Mouse (Mus musculus): ENCODE data around the gene Olfr1359.
A peak's percentile ranks its signal among the peaks of the same experiment; 100 is the strongest.

The Olfr1359 gene

DNA sequence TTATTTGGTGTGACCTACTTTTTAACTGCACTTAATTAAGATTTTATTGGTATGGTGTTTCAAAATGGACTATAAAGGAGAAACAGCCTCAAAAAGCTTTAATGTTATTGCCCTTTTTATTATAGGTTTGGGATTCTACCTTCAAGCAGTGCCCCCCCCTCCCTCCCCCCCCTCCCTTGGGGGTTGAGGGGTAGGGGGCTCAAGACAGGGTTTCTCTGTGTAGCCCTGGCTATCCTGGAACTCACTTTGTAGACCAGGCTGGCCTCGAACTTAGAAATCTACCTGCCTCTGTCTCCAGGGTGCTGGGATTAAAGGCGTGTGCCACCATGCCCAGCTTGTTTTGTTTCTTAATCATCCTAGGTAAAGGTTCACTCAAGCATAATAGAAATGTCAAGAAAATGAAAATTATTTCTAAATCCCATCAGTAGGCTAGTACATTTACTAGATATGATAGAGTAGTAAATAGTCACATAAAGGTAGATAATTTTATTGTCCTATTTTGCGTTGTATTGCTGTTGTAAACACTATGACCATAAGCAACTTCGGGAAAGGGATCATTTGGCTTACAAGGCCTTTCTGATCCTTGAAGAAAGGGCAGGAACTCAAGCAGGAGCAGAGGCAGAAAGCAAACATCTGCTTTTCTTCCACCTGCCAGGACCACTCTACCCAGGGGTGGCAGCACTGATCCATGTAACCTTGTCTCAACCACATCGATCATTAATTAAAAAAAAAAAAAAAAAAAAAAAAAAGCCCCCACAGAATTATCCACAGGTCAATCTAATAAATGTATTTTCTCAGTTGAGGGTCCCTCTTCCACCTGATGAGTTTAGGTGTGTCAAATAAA is 25.3 kb downstream of the Olfr1359 start:
- DNase-seq (ENCODE audit: low spot score) = no peak

DNA sequence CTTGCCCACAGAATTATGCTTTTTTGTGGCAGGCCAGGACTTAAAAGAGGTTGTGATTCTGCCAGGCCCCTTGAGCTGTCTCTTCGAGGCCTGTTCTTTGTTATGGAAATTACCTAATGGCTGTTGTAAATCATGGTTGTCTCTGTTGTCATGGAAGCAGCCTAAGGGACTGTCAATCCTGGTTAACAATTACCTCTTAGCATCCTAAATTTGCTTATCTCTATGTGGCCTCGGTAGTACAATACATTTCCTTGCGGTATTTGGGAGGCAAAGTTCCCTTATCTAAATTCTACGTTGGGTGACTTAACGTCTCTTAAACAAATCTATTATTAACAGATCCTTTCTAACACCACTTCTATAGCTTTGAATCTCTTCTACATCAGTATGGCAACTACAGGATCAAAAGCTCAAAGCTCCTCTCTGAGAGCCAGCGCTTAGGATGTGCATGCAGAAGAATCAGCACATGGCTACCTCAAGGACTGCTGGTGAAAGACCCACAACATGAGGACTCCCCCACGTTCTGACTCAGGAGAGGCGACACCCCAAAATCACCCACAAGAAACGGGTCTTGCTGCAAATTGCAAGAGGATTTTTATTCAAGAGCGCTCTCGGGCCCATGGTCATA is 30.1 kb downstream of the Olfr1359 start:
- DNase-seq (ENCODE audit: low spot score) = no peak

DNA sequence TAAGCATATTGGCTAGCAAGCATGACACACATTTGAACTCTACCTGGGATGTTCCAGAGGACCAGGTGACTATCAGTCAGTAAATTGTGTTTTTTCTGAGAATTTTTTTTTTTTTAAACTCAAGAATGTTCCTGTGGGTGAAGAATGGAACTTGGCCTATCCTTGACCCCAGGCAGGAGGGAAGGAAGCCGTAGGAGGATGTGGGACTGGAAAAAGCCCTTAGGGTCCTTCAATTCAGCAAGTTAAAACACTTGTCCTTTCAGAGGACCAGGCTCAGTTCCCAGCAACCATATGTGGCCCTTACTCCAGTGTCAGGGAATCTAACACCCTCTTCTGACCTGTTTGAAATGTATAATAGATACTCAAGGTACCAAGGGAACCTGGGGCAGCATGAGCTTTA is 31.6 kb downstream of the Olfr1359 start:
- DNase-seq (ENCODE audit: low spot score) = no peak

DNA sequence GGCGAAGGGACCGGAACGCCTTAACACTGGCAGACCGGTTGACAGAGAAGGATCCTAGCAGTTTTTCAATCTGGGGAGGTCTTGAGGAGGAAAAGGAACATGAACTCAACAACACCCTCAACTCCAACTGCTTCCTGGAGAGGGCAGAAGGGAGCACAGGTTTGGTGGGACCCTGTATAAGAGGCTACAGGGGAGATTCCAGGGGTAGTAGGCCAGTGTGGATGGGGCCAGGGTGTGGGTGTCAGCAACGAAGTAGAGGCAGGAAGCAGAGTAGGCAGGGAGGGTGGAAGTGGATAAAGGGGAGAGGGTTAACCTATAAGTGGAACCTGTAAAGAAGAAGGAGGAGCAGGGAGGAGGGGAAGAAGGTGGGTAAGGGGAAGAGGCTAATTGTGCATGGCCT is 35.6 kb downstream of the Olfr1359 start:
- no peak for DNase-seq (ENCODE audit: low spot score)

DNA sequence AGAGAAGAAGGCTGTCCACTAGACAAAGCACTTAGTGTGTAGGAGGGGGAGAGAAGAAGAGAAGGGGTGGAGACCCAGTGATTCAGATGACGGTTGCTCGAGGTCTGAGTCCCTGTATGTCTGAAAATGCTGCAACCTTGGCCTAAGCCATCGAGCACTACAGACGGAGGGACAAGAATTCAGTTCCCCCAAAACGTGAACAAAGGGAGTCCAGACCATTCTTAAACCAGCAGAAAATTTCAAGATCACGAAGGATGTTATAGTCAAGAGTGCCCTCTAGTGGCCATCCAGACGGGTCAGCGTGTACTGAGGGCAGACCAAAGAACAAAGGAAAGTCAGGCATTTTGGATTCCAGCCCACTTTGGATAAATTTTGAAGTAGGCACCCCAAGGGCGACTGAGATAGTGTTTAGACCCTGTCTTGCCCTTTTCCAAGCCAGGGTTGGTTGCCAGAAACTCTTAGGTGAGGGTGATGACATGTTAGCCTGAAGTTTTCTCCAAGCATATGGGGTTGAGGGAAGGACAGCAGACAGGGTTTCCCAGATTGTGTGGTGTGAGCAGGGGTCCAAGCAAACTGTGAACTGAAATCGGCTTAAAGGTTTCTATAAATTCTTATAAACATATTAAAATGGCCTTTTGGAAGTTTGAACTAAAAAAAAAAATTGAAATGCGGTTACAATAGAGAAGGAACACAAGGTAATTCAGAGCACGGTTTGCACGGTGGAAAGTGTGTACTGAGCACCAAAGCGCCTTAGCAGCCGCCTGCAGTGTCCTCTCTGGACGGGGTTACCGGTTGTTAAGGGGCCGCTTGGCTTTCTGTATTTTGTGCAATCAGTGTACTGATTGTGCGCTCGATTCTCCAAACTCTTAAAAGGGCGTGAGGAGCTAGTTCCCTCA is 36.3 kb downstream of the Olfr1359 start:
- peak; percentile 77 for DNase-seq (ENCODE audit: low spot score)

DNA sequence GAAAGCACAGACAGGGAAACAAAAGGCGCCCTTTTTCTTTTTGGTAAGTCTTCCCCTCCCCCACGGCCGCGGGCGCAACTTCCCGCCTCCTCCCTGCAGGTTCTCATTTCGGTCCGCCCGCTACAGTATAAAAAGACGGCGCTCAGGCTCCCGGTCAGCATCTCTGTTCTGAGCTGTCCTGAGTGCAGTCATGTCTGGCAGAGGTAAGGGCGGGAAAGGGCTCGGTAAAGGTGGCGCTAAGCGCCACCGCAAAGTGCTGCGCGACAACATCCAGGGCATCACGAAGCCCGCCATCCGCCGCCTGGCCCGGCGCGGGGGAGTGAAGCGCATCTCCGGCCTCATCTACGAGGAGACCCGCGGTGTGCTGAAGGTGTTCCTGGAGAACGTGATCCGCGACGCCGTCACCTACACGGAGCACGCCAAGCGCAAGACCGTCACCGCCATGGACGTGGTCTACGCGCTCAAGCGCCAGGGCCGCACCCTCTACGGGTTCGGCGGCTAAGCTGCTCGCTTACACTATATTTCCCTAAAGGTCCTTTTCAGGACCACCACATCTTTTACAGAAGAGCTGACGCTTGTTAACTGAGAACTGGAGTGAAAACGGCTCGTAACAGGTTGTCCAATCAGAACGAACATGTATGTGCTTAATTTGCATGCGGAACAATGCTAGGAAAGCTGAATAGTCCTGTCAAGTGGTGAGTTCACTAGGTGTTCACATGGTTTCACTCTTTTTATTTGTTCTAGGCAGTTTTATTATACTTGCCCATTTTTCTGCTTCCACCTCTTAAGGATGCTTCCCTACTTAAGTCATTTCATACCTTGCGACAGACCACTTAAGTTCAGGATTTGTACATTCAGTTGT is 37.2 kb downstream of the Olfr1359 start, which contains the start of gene Hist1h4j:
Hist1h4j (plus strand) TSS at position 159 of the 862 bp plus-strand sequence.
- DNase-seq (ENCODE audit: low spot score) = peak; percentile 82

DNA sequence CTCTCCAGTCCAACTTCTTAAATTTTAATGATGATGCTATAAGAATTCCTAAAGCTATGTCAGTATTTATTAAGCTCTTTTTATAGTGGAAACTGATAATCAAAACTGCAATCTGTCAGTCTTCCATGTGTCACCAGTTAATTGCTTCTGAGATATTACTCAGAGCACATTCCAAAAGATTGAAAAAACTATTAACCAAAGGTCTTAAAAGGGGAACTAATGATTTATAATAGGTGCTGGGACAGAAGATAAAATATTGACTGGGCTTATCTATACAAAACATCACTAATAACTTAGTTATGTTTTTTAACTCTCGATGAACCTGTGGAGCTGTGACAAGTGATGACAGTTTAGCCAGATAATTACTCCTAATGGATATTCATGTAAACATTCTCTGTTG is 47.1 kb downstream of the Olfr1359 start:
- DNase-seq (ENCODE audit: low spot score) = no peak

DNA sequence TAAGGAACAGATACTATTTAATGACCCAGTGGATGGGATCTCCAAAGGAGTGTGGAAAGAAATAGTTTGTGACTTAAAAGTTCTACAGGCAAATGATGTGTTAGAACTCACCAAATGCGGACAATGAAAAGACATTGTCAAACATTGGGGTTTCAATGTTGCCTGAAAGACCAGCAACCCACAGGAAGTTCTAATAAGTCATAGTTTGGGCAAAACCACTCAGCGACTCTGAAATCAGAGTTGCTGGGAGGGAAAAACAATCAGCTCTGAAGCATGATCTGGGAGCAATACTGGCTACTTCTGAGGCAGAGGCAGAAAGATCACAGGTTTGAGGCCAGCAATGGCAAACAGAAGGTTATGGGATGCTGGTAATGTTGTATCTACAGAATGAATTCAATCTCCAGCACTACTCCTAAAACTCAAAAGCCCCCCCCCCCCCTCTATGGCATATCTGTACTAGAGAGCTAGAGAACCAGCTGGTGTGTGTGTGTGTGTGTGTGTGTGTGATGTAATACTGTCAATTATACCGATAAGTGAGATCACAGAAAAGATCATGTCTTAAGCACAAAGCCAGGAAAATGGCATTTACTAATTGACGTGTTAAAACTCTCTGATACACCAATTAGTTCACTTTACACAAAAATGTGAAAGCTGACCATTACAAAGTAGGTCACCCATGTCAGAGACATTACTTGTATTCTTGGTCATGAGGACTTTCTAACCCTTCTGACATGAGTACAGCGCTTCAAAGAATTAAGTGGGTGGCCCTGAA is 51.7 kb downstream of the Olfr1359 start:
- no peak for DNase-seq (ENCODE audit: low spot score)

DNA sequence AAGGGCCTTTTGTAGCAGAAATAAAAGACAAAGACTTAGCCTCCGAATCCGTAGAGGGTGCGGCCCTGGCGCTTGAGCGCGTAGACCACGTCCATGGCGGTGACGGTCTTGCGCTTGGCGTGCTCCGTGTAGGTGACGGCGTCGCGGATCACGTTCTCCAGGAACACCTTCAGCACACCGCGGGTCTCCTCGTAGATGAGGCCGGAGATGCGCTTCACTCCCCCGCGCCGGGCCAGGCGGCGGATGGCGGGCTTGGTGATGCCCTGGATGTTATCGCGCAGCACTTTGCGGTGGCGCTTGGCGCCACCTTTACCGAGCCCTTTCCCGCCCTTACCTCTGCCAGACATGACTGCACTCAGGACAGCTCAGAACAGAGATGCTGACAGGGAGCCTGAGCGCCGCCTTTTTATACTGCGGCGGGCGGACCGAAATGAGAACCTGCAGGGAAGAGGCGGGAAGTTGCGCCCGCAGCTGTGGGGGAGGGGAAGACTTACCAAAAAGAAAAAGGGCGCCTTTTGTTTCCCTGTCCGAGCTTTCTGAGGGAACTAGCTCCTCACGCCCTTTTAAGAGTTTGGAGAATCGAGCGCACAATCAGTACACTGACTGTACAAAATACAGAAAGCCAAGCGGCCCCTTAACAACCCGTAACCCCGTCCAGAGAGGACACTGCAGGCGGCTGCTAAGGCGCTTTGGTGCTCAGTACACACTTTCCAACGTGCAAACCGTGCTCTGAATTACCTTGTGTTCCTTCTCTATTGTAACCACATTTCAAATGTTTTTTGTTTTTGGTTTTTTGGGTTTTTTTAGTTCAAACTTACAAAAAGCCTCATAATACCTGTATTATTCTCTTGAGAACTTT is 52.5 kb downstream of the Olfr1359 start, which contains the start of gene Hist1h4k:
Hist1h4k (minus strand) TSS at position 347 of the 859 bp plus-strand sequence.
- DNase-seq (ENCODE audit: low spot score) = peak; percentile 93

DNA sequence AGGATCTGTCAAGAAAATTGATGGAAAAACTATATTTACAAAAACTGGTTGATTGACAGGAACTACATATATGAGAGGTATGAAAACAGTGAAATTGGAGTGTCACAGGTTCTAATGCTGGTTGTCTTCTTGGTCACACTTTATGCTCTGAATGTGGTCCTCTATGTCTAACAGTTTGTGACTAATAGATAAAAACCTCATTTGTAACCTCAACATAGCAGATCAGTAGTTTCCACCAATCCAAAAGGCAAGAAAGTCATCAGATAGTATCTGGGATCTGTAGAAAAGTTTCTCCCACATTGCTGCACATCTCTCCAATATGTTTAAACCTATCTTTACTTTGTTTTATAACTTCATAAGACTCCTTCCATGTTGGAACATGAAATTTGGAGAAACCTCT is 53.5 kb downstream of the Olfr1359 start:
- DNase-seq (ENCODE audit: low spot score) = no peak

DNA sequence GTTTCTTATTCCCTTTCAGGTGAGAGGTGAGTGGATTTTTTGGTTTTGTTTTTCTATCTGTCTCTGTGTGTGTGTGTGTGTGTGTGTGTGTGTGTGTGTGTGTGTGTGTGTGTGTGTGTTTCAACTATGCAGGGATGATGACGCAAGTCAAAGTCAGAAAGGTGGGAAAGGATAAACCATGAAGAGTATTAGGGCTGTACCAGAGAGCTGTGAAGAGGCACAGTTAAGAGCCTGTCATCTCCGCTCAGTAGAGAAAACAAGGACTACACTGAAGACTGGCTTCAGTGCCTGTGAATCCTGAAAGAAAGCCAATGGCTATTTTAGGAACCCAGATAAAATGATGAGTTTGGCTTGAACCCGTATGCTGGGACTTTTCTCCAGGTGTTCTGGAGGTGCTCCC is 53.9 kb downstream of the Olfr1359 start:
- no peak for DNase-seq (ENCODE audit: low spot score)

DNA sequence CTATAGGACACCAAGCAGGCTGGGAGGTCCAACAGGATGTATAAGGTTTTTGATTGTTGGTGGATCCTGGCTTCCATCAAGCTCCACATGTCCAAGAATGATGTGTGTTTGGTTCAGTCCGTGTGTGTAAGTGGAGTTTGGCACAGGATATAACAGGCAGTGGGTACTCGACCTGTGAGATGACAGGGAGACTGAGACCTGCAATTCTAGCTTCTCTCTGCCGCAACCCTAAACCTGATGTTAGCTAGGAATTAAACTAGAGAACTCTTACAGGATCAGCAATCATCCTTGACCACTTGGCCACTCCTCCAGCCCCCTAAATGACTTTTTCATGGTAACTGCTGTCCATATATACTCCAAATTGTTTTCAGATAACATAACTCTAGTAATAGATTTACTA is 54.4 kb downstream of the Olfr1359 start:
- DNase-seq (ENCODE audit: low spot score) = no peak

DNA sequence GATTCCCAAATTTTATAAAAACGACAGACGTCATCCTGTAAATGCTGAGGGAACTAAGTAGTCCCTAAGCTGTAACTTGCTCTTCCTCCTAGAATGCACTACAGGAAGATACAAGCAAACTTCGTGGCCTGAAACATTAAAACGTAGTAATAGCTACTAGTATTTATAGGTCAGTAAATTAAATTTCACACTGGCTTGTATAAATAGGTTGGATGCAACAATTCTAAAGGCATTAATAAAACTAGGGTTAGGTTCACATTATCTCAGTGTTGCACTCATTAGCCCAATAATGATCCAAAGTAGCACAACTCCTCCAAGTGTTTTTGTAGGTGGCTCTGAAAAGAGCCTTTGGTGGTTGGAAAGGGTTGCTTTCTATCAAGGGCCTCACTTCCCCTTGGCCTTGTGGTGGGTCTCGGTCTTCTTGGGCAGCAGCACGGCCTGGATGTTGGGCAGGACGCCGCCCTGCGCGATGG is 55.2 kb downstream of the Olfr1359 start:
- DNase-seq (ENCODE audit: low spot score) = no peak

DNA sequence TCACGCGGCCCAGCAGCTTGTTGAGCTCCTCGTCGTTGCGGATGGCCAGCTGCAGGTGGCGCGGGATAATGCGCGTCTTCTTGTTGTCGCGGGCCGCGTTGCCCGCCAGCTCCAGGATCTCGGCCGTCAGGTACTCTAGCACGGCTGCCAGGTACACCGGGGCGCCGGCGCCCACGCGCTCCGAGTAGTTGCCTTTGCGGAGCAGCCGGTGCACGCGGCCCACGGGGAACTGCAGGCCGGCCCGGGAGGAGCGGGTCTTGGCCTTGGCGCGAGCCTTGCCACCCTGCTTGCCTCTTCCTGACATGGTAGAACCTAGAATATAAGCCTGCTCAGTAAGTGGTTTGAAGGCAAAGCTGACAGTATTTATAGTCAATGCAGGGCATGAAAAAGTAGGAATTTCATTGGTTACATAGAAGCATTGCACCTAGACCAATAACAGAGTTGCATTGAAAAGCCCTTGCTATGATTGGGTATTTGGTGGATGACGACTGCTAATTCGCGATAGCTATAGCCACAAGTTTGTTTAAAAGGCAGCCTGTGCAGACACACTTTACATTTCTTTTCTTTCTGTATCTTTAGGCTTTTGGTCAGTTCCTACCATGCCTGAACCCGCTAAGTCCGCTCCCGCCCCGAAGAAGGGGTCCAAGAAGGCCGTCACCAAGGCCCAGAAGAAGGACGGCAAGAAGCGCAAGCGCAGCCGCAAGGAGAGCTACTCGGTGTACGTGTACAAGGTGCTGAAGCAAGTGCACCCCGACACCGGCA is 55.8 kb downstream of the Olfr1359 start, which contains the start of the genes Hist1h2ak and Hist1h2bn:
Hist1h2ak (minus strand) TSS at position 304 of the 762 bp plus-strand sequence.
Hist1h2bn (plus strand) TSS at position 600 of the 762 bp plus-strand sequence.
- DNase-seq (ENCODE audit: low spot score) = peak; percentile 59

DNA sequence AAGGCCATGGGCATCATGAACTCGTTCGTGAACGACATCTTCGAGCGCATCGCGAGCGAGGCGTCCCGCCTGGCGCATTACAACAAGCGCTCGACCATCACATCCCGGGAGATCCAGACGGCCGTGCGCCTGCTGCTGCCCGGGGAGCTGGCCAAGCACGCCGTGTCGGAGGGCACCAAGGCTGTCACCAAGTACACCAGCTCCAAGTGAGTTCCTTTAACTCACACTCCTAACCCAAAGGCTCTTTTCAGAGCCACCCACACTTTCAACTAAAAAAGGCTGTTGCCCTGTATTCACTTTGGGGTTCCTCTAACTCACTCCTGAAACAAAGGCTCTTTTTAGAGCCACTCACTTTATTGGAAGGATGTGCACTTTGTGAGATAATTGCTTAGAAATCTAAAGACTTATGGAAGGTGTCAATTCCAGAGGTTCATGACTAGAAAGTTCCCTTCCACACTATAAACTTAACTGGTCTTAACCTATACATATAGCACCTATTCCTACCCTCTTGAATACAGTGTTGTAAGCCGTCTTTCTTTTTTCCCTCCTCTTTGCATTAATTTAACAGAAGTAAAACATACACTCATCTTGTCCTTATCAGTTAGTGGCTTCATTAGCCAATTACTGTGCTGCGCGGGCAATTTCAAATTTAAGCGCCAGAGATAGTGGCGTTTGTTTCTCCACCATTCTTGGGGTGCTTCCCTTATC is 56.5 kb downstream of the Olfr1359 start:
- DNase-seq (ENCODE audit: low spot score) = peak; percentile 19

DNA sequence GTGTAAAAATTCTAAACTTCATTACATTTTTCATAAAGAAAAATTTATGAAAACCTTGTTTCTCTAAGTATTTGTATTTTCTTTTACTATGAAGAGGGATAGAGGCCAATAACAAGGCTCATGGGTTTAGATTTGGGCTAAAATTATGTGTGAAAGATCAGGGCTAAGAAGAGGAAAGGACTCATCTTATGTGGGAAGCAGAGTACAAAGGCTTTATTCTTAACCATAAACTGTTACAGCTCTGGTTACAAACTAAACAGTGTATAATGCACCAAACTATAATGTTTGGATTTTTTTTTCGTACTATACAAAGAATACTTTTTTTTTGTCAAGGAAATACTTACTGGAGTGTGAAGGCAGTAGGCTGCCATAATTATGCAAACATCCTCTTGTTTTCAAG is 57.8 kb downstream of the Olfr1359 start:
- no peak for DNase-seq (ENCODE audit: low spot score)
